Mouse (Mus musculus) forebrain, postnatal 0 days (tissue): ENCODE measurements around the gene Acsl3. TPM values are rescaled to one million over a fixed set of nuclear protein-coding genes. Genes with fewer than 3 reads are reported as not detected.

Experiments used
- ATAC-seq: fragments of 200-750 bp; cut with Nextera tagmentation; 2 replicates; pipeline ENCODE4 v1.8.0; 2017; ENCODE audit warnings: mild to moderate bottlenecking, moderate library complexity
- DNase-seq: peaks from one replicate; pipeline ENCODE4 v3.0.0-alpha.2; 2015
- H3K27ac ChIP-seq: fragments of 300-500 bp; sonication (generic); 2 replicates; pipeline ENCODE4 v1.5.1; 2014; ENCODE audit warnings: low read depth, mild to moderate bottlenecking, antibody characterized with exemption, low read length, moderate library complexity, mixed read lengths
- H3K27me3 ChIP-seq: fragments of 300-500 bp; sonication (generic); 2 replicates; pipeline ENCODE4 v1.6.1; 2014; ENCODE audit warnings: mild to moderate bottlenecking, low read length, mixed read lengths; ENCODE audit not compliant: insufficient read depth
- H3K36me3 ChIP-seq: fragments of 300-500 bp; sonication (generic); 2 replicates; pipeline ENCODE4 v1.6.1; 2014; ENCODE audit warnings: mild to moderate bottlenecking, moderate library complexity; ENCODE audit not compliant: insufficient read depth
- H3K4me1 ChIP-seq: fragments of 300-500 bp; sonication (generic); 2 replicates; pipeline ENCODE4 v1.6.1; 2014; ENCODE audit warnings: antibody characterized with exemption; ENCODE audit not compliant: insufficient read depth
- H3K4me2 ChIP-seq: fragments of 300-500 bp; sonication (generic); 2 replicates; pipeline ENCODE4 v1.6.1; 2014; ENCODE audit warnings: low read depth, mild to moderate bottlenecking, moderate library complexity
- H3K4me3 ChIP-seq: fragments of 300-500 bp; sonication (generic); 2 replicates; pipeline ENCODE4 v1.5.1; 2014; ENCODE audit warnings: low read depth, low read length, mixed read lengths
- H3K9ac ChIP-seq: fragments of 300-500 bp; sonication (generic); 2 replicates; pipeline ENCODE4 v1.6.1; 2014; ENCODE audit warnings: mild to moderate bottlenecking
- H3K9me3 ChIP-seq: fragments of 300-500 bp; sonication (generic); 2 replicates; pipeline ENCODE4 v1.6.1; 2016; ENCODE audit warnings: low read length
- CTCF ChIP-seq: sonication (generic); IDR thresholded peaks from 2 replicates; pipeline ENCODE4 v1.5.1; 2016; ENCODE audit warnings: antibody characterized with exemption, control low read depth, low read depth
- WGBS: fragments of 180-500 bp; shearing (Covaris S2); extraction: QIAGEN DNeasy Blood & Tissue Kit; methylation state at CpG from one replicate; pipeline ENCODE4 v1.1.7; 2014; 5-methylcytosine and 5-hydroxymethylcytosine counted together
- polyA plus RNA-seq: library from polyadenylated mRNA; unstranded; fragments of >200 nt; fragmentation: Nextera tagmentation; extraction: Ambion mirVana; gene quantifications from 2 replicates; pipeline ENCODE4 v1.2.1, GENCODE M21; 2015
- total RNA-seq: library from RNA; depleted of rRNA; stranded (reverse); fragments of >200 nt; gene quantifications from 2 replicates; pipeline ENCODE4 v1.2.3, GENCODE M21; 2014

The Acsl3 gene
- total and polyA plus RNA-seq, 2 experiments from 2014 or later, result 75.6 to 103 TPM

DNA sequence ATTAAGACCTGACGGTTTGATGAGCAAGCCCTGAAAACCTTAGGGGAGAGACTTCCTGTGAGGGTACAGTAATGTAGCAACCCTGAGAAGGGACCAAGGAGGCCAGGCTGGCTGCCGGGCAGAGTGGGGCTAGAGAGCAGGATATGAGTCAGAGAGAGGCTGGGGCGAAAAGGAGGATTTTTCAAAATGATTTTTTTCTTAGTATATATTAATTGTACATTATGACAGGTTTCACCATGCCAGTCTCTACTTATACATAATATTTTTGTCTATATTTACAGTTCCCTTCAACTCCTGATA lies 67.5 kb downstream of the Acsl3 start:
- ATAC-seq (no peak), DNase-seq (no peak)
- H3K36me3 ChIP-seq, result no peaks in the 10 kb centered on the region
- H3K4me3 ChIP-seq, result no peak overlapping the region
- TF ChIP-seq CTCF, result no peak
- H3K4me1 ChIP-seq, result no peaks in the 10 kb centered on the region
- no peak overlapping the region for H3K4me2 ChIP-seq
- 73% methylated on average over 3 of the region's 3 CpGs for WGBS
- no peaks in the 10 kb centered on the region for H3K27me3 ChIP-seq
- no peak overlapping the region for H3K9ac ChIP-seq
- H3K9me3 ChIP-seq, result no peaks in the 10 kb centered on the region
- no peak overlapping the region for H3K27ac ChIP-seq

- no peak overlapping the region for H3K9ac ChIP-seq
- peak; percentile 72 for TF ChIP-seq CTCF
- H3K4me1 ChIP-seq, result no peaks in the 10 kb centered on the region
- H3K27ac ChIP-seq, result no peak overlapping the region
- H3K36me3 ChIP-seq, result no peaks in the 10 kb centered on the region
- H3K27me3 ChIP-seq, result no peaks in the 10 kb centered on the region
- peak; percentile 59 for ATAC-seq
- H3K9me3 ChIP-seq, result no peaks in the 10 kb centered on the region
- DNase-seq, result peak; percentile 63
- WGBS, result 42% methylated on average over 6 of the region's 6 CpGs
- no peak overlapping the region for H3K4me3 ChIP-seq
- no peak overlapping the region for H3K4me2 ChIP-seq
Observed at GRCm38 (mm10) chr1:78725617-78726223, 68.1 kb downstream of the Acsl3 start.

GRCm38 (mm10) chr1:78730114-78730720 lies 72.6 kb downstream of the Acsl3 start:
- Histone ChIP-seq H3K4me2 (no peak overlapping the region), H3K4me3 (no peak overlapping the region), H3K4me1 (no peaks in the 10 kb centered on the region), H3K9me3 (no peaks in the 10 kb centered on the region), H3K27me3 (no peaks in the 10 kb centered on the region), H3K36me3 (no peaks in the 10 kb centered on the region), H3K27ac (no peak overlapping the region), H3K9ac (no peak overlapping the region)
- DNase-seq (no peak), ATAC-seq (no peak)
- no peak for TF ChIP-seq CTCF
- 73% methylated on average over 9 of the region's 9 CpGs for WGBS

- Histone ChIP-seq H3K4me2 (no peak overlapping the region), H3K4me1 (no peaks in the 10 kb centered on the region), H3K9ac (no peak overlapping the region), H3K27me3 (no peaks in the 10 kb centered on the region), H3K9me3 (no peaks in the 10 kb centered on the region), H3K36me3 (no peaks in the 10 kb centered on the region), H3K27ac (no peak overlapping the region), H3K4me3 (no peak overlapping the region)
- no peak for TF ChIP-seq CTCF
- no peak for DNase-seq
- 76% methylated on average over 9 of the region's 9 CpGs for WGBS
- peak; percentile 63 for ATAC-seq
Observed at GRCm38 (mm10) chr1:78732290-78732689, 74.7 kb downstream of the Acsl3 start.

GRCm38 (mm10) chr1:78734261-78735000 lies 76.8 kb downstream of the Acsl3 start:
- WGBS, result 73% methylated on average over 17 of the region's 17 CpGs
- Histone ChIP-seq H3K36me3 (no peaks in the 10 kb centered on the region), H3K9me3 (no peaks in the 10 kb centered on the region), H3K4me1 (no peaks in the 10 kb centered on the region), H3K4me3 (no peak overlapping the region), H3K27me3 (no peaks in the 10 kb centered on the region), H3K4me2 (no peak overlapping the region), H3K9ac (no peak overlapping the region), H3K27ac (no peak overlapping the region)
- ATAC-seq (peak; percentile 27; the same call in 1 of the 2 replicates), DNase-seq (no peak)
- TF ChIP-seq CTCF, result no peak

- no peak overlapping the region for H3K9ac ChIP-seq
- no peak overlapping the region for H3K27ac ChIP-seq
- no peak overlapping the region for H3K4me2 ChIP-seq
- H3K36me3 ChIP-seq, result no peaks in the 10 kb centered on the region
- H3K4me3 ChIP-seq, result no peak overlapping the region
- 70% methylated on average over 5 of the region's 5 CpGs for WGBS
- TF ChIP-seq CTCF, result no peak
- no peaks in the 10 kb centered on the region for H3K9me3 ChIP-seq
- no peaks in the 10 kb centered on the region for H3K27me3 ChIP-seq
- ATAC-seq (no peak), DNase-seq (no peak)
- H3K4me1 ChIP-seq, result no peaks in the 10 kb centered on the region
Observed at GRCm38 (mm10) chr1:78737646-78738045, 80.0 kb downstream of the Acsl3 start.

GRCm38 (mm10) chr1:78740676-78741075 lies 83.1 kb downstream of the Acsl3 start:
- Histone ChIP-seq H3K4me3 (no peak overlapping the region), H3K9ac (no peak overlapping the region), H3K36me3 (no peaks in the 10 kb centered on the region), H3K4me1 (peaks cover 8% of the 10 kb centered on the region), H3K4me2 (no peak overlapping the region), H3K27me3 (no peaks in the 10 kb centered on the region), H3K27ac (no peak overlapping the region), H3K9me3 (no peaks in the 10 kb centered on the region)
- DNase-seq (peak; percentile 43), ATAC-seq (peak; percentile 30; the same call in 1 of the 2 replicates)
- no peak for TF ChIP-seq CTCF
- 65% methylated on average over 11 of the region's 11 CpGs for whole genome bisulfite sequencing
